In the genomic region with DNA sequence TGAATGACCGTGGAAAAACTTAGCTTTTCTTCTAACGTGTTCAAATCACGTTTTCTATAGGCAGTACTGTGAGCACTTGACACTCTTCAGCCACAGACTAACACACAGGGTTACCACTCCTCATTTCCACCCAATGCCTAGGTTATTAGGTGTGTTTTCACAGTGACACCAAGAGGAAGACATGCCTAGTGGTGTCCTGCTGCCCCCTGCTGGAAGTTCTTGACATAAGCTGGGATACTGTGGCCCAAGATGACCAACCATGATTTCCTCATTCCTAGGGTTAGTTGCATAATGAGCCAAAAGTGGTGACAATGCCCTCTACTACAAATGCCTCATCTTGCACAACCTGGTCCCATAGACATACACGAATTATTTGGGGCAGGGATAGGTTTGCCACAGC, we compare ENCODE assay signal across 8 mouse cellular contexts. TPM values are rescaled to one million over a fixed set of nuclear protein-coding genes. Genes with fewer than 3 reads are reported as not detected.
DNase-seq lines count a peak whose midpoint lies in the region; ATAC-seq and TF ChIP-seq lines count a peak whose summit lies in the region.

No protein-coding gene starts in this region.

- peaks cover 86% of the 10 kb centered on the region for H3K36me3 ChIP-seq in embryonic facial prominence, embryonic 10.5 days (replicated peaks)
- H3K36me3 ChIP-seq in kidney, embryonic 14.5 days (ENCODE audit: control insufficient read depth, insufficient read depth, low read length): peaks cover 39% of the 10 kb centered on the region
- H3K36me3 ChIP-seq in limb, embryonic 13.5 days: peaks cover 78% of the 10 kb centered on the region
- peaks cover 21% of the 10 kb centered on the region for H3K36me3 ChIP-seq in midbrain, embryonic 16.5 days (ENCODE audit: control insufficient read depth, insufficient read depth, low read length)
- peaks cover 6% of the 10 kb centered on the region for H3K36me3 ChIP-seq in spleen, adult 2 months (ENCODE audit: control insufficient read depth, insufficient read depth, low read length)

- peak; percentile 77; the same call in 1 of the 2 replicates for TF ChIP-seq CTCF in spleen, adult 2 months (IDR thresholded peaks at IDR 0.05; ENCODE audit: extremely low read depth, insufficient read depth, insufficient read length, insufficient replicate concordance)

- no peaks in the 10 kb centered on the region for H3K9me3 ChIP-seq in embryonic facial prominence, embryonic 10.5 days
- no peaks in the 10 kb centered on the region for H3K9me3 ChIP-seq in kidney, embryonic 14.5 days (ENCODE audit: control insufficient read depth, low read length)
- no peaks in the 10 kb centered on the region for H3K9me3 ChIP-seq in limb, embryonic 13.5 days
- H3K9me3 ChIP-seq in midbrain, embryonic 16.5 days (replicated peaks; ENCODE audit: control insufficient read depth, low read length, poor library complexity, severe bottlenecking): no peaks in the 10 kb centered on the region

- H3K4me1 ChIP-seq in embryonic facial prominence, embryonic 10.5 days: peaks cover 42% of the 10 kb centered on the region
- no peaks in the 10 kb centered on the region for H3K4me1 ChIP-seq in kidney, embryonic 14.5 days (ENCODE audit: control insufficient read depth, insufficient read depth, low read length)
- peaks cover 9% of the 10 kb centered on the region for H3K4me1 ChIP-seq in limb, embryonic 13.5 days
- H3K4me1 ChIP-seq in midbrain, embryonic 16.5 days (ENCODE audit: control insufficient read depth, insufficient read depth, low read length): no peaks in the 10 kb centered on the region
- H3K4me1 ChIP-seq in spleen, adult 2 months (ENCODE audit: control insufficient read depth, insufficient read depth, insufficient read length): peaks cover 4% of the 10 kb centered on the region; the same call in 1 of the 2 replicates

- DNase-seq in 416B (ENCODE audit: low read depth): peak; percentile 93
- DNase-seq in adrenal gland, postnatal 14 days: peak; percentile 92
- peak; percentile 83 for DNase-seq in embryonic facial prominence, embryonic 10.5 days (ENCODE audit: low spot score)
- DNase-seq in heart, adult 8-10 months (ENCODE audit: low spot score): peak; percentile 89
- DNase-seq in spleen, adult 2 months (ENCODE audit: low read depth in 1 of 2, low spot score in 2 of 2): peak; percentile 49 to 78

- no peak for TF ChIP-seq POLR2A in spleen, adult 2 months (IDR thresholded peaks at IDR 0.05; ENCODE audit: low read depth, low read length)

- ATAC-seq in kidney, embryonic 14.5 days (ENCODE audit: low FRiP score, low TSS enrichment): peak; percentile 62
- ATAC-seq in limb, embryonic 13.5 days (ENCODE audit: low FRiP score, low read depth): peak; percentile 68; the same call in 1 of the 2 replicates
- ATAC-seq in midbrain, embryonic 16.5 days: peak; percentile 67

- no peak overlapping the region for H3K4me2 ChIP-seq in kidney, embryonic 14.5 days (replicated peaks; ENCODE audit: low read depth, low read length)
- H3K4me2 ChIP-seq in limb, embryonic 13.5 days (replicated peaks): no peak overlapping the region
- H3K4me2 ChIP-seq in midbrain, embryonic 16.5 days (ENCODE audit: low read length): no peak overlapping the region

- no peaks in the 10 kb centered on the region for H3K27me3 ChIP-seq in embryonic facial prominence, embryonic 10.5 days (replicated peaks; ENCODE audit: low read depth, poor library complexity, severe bottlenecking)
- H3K27me3 ChIP-seq in kidney, embryonic 14.5 days (ENCODE audit: control insufficient read depth, insufficient read depth, low read length): no peaks in the 10 kb centered on the region
- H3K27me3 ChIP-seq in limb, embryonic 13.5 days: no peaks in the 10 kb centered on the region
- no peaks in the 10 kb centered on the region for H3K27me3 ChIP-seq in midbrain, embryonic 16.5 days (ENCODE audit: control insufficient read depth, insufficient read depth, low read depth, low read length)
- no peaks in the 10 kb centered on the region for H3K27me3 ChIP-seq in spleen, adult 2 months (ENCODE audit: control insufficient read depth, insufficient read depth, low read length)

- no peak overlapping the region for H3K9ac ChIP-seq in kidney, embryonic 14.5 days (ENCODE audit: low read depth, low read length)
- H3K9ac ChIP-seq in limb, embryonic 13.5 days: no peak overlapping the region
- no peak overlapping the region for H3K9ac ChIP-seq in midbrain, embryonic 16.5 days (ENCODE audit: low read depth, low read length)

- H3K27ac ChIP-seq in embryonic facial prominence, embryonic 10.5 days (replicated peaks): no peak overlapping the region
- no peak overlapping the region for H3K27ac ChIP-seq in kidney, embryonic 14.5 days (ENCODE audit: low read depth, low read length)
- H3K27ac ChIP-seq in limb, embryonic 13.5 days: no peak overlapping the region
- no peak overlapping the region for H3K27ac ChIP-seq in midbrain, embryonic 16.5 days (ENCODE audit: low read length)
- H3K27ac ChIP-seq in spleen, adult 2 months (ENCODE audit: insufficient read depth, low read length): no peak overlapping the region

- WGBS in embryonic facial prominence, embryonic 10.5 days: 31% methylated on average over 4 of the region's 4 CpGs
- 21% methylated on average over 4 of the region's 4 CpGs for WGBS in kidney, embryonic 14.5 days
- 29% methylated on average over 4 of the region's 4 CpGs for WGBS in limb, embryonic 13.5 days
- 30% methylated on average over 4 of the region's 4 CpGs for WGBS in midbrain, embryonic 16.5 days
- 22% methylated on average over 4 of the region's 4 CpGs for WGBS in spleen, adult 2 months

- no peak overlapping the region for H3K4me3 ChIP-seq in embryonic facial prominence, embryonic 10.5 days
- H3K4me3 ChIP-seq in kidney, embryonic 14.5 days (ENCODE audit: low read length): no peak overlapping the region
- H3K4me3 ChIP-seq in limb, embryonic 13.5 days: no peak overlapping the region
- no peak overlapping the region for H3K4me3 ChIP-seq in midbrain, embryonic 16.5 days (ENCODE audit: low read depth, low read length)
- H3K4me3 ChIP-seq in spleen, adult 2 months (ENCODE audit: extremely low read depth, insufficient read depth, insufficient read length): no peak overlapping the region

RNA-seq across cellular contexts. Expression of gene Umps, which starts 16.0 kb away (rescaled TPM):
- 38.2 and 40.3 TPM in 2 replicates for total RNA-seq in adrenal gland, postnatal 14 days (2021)
- polyA plus RNA-seq in embryonic facial prominence, embryonic 10.5 days (2016; fragmentation: Nextera tagmentation; extraction: Ambion mirVana): 105 and 106 TPM in 2 replicates
- total RNA-seq in heart, adult 8-10 months (2022): 1 to 10 TPM; 7.9 to 9.1 (median 8.3) TPM
- polyA plus RNA-seq in kidney, embryonic 14.5 days (2014; fragmentation: Nextera tagmentation; extraction: Ambion mirVana): 49.7 and 72.2 TPM in 2 replicates
- 57.8 and 58.2 TPM in 2 replicates for polyA plus RNA-seq in limb, embryonic 13.5 days (2015; fragmentation: Nextera tagmentation; extraction: Ambion mirVana)
- polyA plus RNA-seq in midbrain, embryonic 16.5 days (2015; fragmentation: Nextera tagmentation; extraction: Ambion mirVana): 23.5 and 24.1 TPM in 2 replicates
- 6.1 TPM in 2 replicates for polyA plus RNA-seq in spleen, adult 2 months (2012; rRNA removed)
